Mouse (Mus musculus): ENCODE measurements around the gene Brms1.

Gene Brms1

DNA sequence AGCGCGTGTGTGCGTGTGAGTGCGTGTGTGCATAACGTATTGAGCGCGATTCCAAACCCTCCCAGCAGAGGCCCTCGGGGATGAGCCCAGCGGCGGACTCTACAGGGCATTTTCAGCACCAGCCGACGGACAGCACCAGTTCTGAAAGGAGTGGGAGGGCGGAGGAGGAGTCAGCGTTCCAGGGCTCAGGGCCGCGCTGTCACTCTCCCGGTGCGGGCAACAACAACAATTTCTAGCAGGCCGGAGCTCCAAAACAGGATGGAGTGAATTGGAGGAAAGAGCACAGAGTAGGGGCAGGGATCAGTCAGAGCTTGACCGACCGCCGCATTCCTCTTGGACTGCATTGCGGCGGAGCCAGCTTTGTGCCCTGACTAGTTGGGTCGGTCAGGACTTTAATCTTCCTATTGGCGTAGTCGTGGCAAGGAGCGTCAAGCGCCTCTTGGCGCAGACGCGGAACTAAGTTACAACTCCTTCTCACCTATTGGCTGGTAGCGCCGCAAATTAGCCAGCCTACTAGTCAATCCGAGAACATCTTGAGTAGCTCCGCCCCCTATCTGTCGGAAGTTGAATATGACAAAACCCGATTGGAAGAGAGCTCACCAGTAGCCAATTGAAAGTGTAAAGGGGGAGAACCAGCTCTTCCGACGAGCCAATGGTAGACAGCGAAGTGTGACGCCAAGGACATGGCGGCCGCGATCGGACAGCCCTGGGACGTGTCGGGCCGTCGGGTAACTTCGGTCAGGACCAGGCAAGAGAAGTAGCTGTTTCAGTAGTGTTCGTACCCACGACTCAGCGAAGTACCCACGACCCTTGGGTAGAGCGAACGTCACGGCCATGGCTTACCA lies 47.0 kb downstream of the Brms1 start, which contains the start of gene Yif1a:
Gene Yif1a (plus strand): TSS at position 655 of the 845 bp plus-strand sequence.
- DNase-seq (ENCODE audit: low spot score in 2 of 2), result peak; percentile 92 to 98

DNA sequence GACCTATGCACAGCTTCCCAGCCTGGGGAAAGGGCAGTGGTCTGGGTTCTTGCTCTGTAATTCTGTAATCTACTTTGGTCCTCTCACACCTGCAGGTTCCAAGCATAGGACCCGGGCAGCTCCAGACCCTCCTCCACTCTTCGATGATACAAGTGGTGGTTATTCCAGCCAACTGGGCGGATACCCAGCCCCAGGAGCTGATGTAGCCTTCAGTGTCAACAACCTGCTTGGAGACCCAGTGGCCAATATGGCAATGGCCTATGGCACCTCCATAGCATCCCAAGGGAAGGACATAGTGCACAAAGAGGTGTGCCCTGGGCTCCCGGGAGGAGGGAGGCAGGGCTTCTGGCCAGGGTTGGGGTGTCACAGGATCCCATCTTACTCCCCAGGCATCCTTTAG lies 48.2 kb downstream of the Brms1 start:
- no peak for DNase-seq (ENCODE audit: low spot score in 2 of 2)

DNA sequence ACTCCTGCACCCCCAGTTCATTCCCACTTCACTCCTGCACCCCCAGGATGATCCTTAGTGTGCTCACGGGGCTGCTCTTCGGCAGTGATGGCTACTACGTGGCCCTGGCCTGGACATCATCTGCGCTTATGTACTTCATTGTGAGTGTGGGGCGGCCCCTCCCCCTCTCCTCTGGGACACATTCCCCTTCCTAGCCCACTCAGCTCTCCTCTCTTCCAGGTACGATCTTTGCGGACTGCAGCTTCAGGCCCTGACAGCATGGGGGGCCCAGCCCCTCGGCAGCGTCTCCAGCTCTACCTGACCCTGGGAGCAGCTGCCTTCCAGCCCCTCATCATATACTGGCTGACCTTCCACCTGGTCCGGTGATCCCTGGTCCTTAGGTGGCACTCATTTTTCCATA lies 50.9 kb downstream of the Brms1 start:
- DNase-seq (ENCODE audit: low spot score in 2 of 2), result no peak

DNA sequence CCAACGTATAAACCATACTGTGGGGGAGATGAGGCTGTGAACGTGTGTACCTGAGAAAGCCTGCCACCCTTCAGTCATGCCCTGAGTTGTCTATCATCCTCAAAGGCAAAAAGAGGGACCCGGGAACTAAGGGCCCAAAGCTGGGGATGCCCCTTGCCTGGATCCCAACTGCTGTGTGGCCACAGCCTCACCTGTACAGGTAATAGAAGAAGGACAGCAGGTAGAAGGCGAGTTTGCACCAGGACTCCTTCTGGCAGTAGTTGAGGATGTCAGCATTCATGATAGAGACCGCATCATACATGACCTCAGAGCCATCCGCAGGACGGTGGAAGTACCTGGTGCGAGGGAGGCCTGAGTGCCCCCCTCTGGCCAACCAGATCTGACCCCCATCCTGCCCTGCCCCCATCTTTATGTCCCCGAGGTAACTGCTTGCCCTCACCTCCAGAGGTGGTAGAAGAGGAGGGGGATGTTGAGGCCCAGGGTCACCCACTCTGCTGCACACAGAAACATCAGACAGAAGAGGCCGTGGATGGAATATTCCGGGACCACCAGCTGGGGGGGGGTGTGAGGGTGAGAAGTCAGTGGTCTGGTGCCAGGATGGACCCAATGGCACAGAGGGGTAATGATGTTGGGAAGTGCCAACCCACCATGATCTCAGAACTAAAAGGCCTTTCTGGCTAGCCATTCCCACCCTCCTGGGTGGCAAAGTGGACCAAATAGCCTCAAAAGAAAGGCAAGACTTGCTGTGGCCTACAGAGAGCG lies 52.5 kb downstream of the Brms1 start:
- DNase-seq (ENCODE audit: low spot score in 2 of 2), result no peak

DNA sequence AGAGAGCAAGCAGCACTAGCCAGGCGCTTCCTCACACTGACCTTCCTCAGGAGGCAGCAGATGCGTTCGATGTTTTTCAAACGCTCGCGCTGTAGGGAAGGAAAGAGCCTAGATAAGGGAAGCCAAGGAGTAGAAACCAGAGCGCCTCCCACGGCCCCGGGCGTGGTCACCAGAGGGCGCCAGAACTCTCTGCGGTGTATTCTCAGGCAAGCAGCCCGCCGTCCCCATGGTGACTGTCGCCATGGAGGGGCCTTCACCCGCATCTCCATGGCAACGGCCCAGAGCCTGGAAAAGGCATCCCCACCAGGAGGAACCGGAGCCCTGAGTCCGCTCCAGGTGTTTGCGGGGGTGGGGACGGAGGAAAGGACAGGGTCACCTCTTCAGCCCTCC lies 53.1 kb downstream of the Brms1 start:
- peak; percentile 97 to 98 for DNase-seq (ENCODE audit: low spot score in 2 of 2)

DNA sequence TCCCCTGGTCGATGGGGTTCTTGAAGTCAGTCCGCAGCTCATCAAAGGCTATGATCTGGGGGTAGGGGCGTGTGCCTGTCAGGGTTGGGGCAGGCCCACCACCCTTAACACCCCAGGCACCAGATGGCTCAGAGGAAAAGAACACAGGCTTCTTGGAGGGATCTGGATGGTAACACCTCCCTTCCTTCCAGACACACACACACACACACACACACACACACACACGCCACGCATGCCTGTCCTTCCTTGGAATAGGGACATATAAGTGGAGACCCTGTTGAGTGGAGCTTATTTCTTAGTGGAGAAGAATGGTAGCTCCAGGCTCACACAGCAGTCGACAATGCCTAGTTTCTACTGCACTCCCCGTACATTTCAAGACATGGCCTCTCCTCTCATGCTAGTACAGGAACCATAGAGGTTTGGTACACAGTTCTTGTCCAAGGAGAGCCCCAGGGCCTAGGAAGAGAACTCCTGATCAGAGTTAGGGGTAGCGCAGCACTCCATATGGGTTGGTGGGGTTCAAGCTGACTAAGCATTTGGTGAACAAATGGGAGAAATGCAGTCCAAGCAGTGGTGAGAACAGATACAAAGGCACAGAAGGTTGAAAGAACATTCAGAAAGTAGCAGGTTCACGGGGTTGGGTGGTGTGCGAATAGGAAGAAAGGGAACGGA lies 53.7 kb downstream of the Brms1 start:
- DNase-seq (ENCODE audit: low spot score in 2 of 2), result peak in 1 of 2 experiments; percentile 45

DNA sequence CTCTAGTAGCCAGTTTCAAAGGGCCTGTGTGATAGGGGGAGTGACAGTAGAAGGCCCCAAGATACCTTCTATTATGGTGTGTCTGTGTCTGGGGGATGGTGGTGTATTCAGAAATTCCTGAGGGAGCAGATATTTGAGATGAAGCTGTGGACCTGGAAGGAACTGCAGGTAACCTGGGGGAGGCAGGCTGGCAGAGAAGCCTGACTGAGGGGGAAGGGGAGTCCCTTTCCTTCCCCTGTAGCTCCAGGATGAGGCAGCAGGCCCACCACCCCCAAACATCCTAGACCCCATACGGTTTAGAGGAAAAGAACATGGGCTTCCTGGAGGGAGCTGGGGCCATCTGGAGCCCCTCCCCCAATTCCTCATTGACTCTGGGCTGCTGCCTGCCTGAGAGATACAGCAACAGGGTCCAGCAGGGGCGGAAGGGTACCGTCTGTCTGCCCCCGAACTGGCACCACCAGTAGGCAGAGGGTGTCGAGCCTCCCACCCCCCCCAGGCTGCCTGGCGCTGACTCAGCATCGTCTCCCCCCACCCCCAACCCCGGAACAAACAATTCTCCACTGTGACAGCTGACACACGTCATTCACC lies 54.8 kb downstream of the Brms1 start:
- no peak for DNase-seq (ENCODE audit: low spot score in 2 of 2)

DNA sequence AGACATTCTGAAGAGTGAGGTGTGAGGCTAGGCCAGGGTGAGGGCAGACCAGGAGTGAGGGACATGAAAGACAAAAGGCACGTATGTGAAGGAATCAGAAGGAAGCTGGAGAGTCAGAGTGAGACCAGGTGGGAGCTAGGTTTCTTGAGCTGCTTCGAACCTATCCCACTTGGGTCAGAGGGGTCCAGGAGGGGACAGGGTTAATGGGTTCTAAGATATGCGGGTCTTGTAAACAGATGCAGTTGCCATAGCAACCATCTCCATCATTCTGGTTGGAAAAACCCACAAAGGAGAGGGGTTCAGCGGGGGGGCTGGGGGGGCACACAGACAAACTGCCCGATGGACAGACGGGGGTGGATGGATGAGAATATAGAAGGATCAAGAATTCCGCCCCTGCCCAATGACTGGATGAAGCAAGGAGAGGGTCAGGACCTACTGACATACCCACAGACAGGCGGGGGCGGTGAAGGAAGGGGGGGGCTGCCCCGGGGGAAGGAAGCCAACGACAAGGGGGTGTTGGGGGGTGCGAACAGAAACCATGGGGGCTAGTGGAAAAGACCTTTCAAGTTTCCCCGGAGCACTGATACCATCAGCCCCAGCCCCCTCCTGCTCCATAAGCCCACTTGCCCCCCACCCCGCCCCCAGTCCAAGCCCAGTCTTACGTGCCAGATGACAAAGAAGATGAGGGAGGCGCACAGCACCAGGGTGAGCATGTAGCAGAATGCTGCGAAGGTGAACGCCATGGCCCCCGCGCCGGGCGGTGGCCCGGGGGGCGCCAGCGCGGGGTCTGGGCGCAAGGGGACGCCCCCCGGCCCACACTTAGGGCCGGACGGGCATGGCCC lies 56.6 kb downstream of the Brms1 start:
- no peak for DNase-seq (ENCODE audit: low spot score in 2 of 2)

DNA sequence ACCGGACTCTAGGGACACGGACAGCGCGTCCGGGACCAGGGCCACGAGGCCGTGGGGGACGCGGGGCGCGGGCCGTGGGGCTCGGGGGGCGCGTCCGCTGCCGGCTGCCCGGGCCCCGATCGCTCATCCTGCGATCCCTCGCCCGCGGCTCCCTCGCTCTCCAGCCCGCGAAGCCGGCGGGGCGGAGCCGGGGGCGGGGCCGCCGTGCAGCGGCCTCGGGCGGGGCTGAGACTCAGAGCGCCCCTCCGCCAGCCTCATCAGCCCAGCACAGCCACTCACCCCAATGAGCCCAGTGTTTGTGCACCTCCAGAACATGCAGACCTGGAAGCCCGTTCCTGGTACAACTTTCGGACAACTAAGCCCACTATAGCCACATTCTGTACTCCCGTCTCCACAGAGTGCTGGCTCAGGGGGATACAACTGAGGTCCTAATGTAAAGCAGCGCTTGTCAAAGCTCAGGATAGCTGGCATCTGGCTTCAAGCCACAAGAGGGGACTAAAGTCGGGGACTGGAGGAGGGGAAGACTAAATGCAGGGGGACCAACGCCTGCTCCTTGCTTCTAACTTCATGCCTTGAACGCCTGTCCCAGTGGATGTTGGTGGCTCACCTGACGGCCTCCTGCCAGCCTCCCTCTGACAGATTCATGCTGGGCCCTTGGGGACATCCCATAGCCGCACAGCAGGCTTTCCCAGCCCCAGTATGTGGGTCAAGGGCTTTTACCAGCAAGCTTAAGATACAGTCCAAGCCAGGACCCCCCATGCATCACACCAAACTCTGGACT lies 57.4 kb downstream of the Brms1 start, which contains the start of gene Cnih2:
Gene Cnih2 (minus strand): TSS at position 159 of the 781 bp plus-strand sequence.
- peak in 1 of 2 experiments; percentile 74 for DNase-seq (ENCODE audit: low spot score in 2 of 2)

Measured in frontal cortex, postnatal 36 days (tissue).